Mouse (Mus musculus): ENCODE data around the gene Ttc30a2. TPM values are rescaled to one million over a fixed set of nuclear protein-coding genes. Genes with fewer than 3 reads are reported as not detected.

Ttc30a2 gene
- total and polyA plus RNA-seq, 2 experiments from 2014 or later: 0.21 to 0.81 TPM

DNA sequence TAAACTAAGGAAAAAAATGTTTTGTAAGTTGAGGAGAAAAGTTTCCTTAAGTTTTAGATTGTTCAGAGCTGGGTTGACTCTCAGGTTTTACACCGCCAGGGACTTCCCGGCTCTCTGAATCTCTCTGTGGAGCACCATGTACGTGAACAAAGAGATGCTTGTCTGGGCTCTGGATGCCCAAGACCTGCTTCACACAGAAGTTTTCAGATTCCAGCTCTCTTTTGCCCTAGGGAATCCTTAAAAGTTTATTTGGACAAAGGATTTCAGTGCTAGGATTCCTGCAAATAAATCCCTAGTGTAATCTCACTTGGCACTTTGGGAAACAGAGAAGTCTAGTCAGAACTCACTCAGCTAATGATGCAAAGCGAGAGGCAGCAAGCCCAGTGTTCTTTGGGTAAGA, 11.7 kb upstream of the Ttc30a2 start:
- 46% methylated on average over 4 of the region's 4 CpGs for WGBS
- Histone ChIP-seq H3K27ac (ENCODE audit: low read depth, low read length) (peak overlapping the region; percentile 72), H3K27me3 (ENCODE audit: insufficient read depth, low read length) (no peaks in the 10 kb centered on the region), H3K36me3 (ENCODE audit: insufficient read depth) (no peaks in the 10 kb centered on the region), H3K9me3 (ENCODE audit: low read length) (no peaks in the 10 kb centered on the region), H3K4me1 (ENCODE audit: insufficient read depth) (peaks cover 14% of the 10 kb centered on the region; the same call in 1 of the 2 replicates), H3K4me3 (ENCODE audit: low read depth, low read length) (no peak overlapping the region), H3K4me2 (ENCODE audit: low read depth) (peak overlapping the region; percentile 11; the same call in 1 of the 2 replicates), H3K9ac (no peak overlapping the region)
- no peak for TF ChIP-seq CTCF (IDR thresholded peaks at IDR 0.05; ENCODE audit: low read depth)
- ATAC-seq (no peak), DNase-seq (no peak)

DNA sequence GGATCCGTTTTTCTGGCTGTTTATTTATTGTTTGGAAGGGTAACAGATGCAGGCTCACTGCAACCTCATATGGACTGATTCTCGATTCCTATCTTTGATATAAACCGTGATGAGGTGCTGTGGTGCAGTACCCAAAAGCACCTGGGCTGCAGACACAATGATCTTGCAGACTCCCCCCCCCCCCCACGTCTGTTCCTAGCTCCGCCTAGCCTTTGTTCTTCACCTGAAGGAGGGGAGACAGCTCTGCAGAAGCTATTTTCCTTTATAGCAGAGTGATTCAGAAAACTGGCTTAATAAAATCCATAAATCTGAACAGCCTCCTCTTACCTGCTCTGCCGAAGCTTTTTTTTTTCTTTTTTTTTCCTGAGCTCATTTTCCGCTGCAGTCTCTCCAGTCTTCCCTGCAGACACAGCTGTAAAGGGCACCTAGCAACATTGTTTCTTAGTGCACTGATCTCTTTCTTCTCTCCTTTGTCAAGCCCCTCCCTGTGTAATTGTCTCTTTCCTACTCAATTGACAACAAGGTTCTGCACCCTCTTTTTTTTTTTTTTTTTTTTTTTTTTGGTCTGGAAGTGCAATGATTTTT, 10.9 kb upstream of the Ttc30a2 start:
- peaks cover 14% of the 10 kb centered on the region; the same call in 1 of the 2 replicates for H3K4me1 ChIP-seq (ENCODE audit: insufficient read depth)
- WGBS: 28% methylated on average over 7 of the region's 7 CpGs
- no peaks in the 10 kb centered on the region for H3K36me3 ChIP-seq (ENCODE audit: insufficient read depth)
- peak overlapping the region; percentile 41; the same call in 1 of the 2 replicates for H3K9ac ChIP-seq
- TF ChIP-seq CTCF (IDR thresholded peaks at IDR 0.05; ENCODE audit: low read depth): no peak
- H3K4me2 ChIP-seq (ENCODE audit: low read depth): peak overlapping the region; percentile 11; the same call in 1 of the 2 replicates
- DNase-seq: peak; percentile 64
- H3K9me3 ChIP-seq (ENCODE audit: low read length): no peaks in the 10 kb centered on the region
- no peaks in the 10 kb centered on the region for H3K27me3 ChIP-seq (ENCODE audit: insufficient read depth, low read length)
- H3K27ac ChIP-seq (ENCODE audit: low read depth, low read length): peak overlapping the region; percentile 72
- ATAC-seq: peak; percentile 91
- H3K4me3 ChIP-seq (ENCODE audit: low read depth, low read length): no peak overlapping the region

DNA sequence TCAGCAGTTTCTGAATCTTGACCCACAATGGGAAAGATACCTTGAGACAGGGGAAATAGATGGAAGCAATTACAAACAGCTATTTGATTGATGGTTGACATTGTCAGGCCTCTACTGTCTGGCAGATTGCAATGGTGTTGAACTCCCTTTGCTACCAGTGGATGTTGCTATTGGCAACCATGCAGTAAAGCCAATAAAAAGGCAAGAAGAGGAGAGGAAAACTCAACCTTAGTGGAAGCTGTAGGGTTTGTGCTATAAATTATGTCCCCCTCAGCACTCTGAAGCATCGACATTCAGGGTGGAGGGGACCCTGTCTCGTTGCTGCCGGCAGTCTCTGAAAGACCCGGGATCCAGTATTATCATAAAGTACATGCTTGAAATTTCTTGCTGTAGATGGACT, 10.4 kb upstream of the Ttc30a2 start:
- no peak for TF ChIP-seq CTCF (IDR thresholded peaks at IDR 0.05; ENCODE audit: low read depth)
- peak overlapping the region; percentile 11; the same call in 1 of the 2 replicates for H3K4me2 ChIP-seq (ENCODE audit: low read depth)
- H3K36me3 ChIP-seq (ENCODE audit: insufficient read depth): no peaks in the 10 kb centered on the region
- peaks cover 14% of the 10 kb centered on the region; the same call in 1 of the 2 replicates for H3K4me1 ChIP-seq (ENCODE audit: insufficient read depth)
- H3K27ac ChIP-seq (ENCODE audit: low read depth, low read length): peak overlapping the region; percentile 72
- H3K9ac ChIP-seq: 0 out of 2 replicates have a peak overlapping the region, but pooled peaks have one; percentile 41
- no peaks in the 10 kb centered on the region for H3K27me3 ChIP-seq (ENCODE audit: insufficient read depth, low read length)
- H3K4me3 ChIP-seq (ENCODE audit: low read depth, low read length): no peak overlapping the region
- DNase-seq (peak; percentile 57), ATAC-seq (peak; percentile 72)
- H3K9me3 ChIP-seq (ENCODE audit: low read length): no peaks in the 10 kb centered on the region
- 46% methylated on average over 4 of the region's 4 CpGs for WGBS

DNA sequence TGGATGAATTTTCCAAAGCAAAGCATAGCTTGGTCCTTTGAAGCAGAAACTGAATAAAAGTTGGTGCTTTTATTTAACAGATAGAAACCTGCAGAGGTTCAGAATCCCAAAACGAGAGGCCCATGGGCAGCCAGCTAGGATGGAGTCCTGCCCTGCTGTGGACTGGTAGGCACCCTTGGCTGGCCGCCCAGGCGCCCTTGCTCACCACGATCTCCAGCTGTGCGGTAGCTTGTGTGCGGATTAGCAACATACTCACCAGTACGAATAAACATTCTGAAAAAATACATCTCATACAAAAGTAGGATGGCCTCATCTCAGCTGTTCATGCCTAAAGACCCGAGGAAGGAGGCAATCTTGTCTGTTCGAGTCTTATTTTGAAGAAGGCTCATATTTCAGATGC, 9.8 kb upstream of the Ttc30a2 start:
- Histone ChIP-seq H3K4me3 (ENCODE audit: low read depth, low read length) (no peak overlapping the region), H3K27me3 (ENCODE audit: insufficient read depth, low read length) (no peaks in the 10 kb centered on the region), H3K4me2 (ENCODE audit: low read depth) (no peak overlapping the region), H3K9ac (no peak overlapping the region), H3K36me3 (ENCODE audit: insufficient read depth) (no peaks in the 10 kb centered on the region), H3K9me3 (ENCODE audit: low read length) (no peaks in the 10 kb centered on the region), H3K27ac (ENCODE audit: low read depth, low read length) (peak overlapping the region; percentile 72), H3K4me1 (ENCODE audit: insufficient read depth) (peaks cover 14% of the 10 kb centered on the region; the same call in 1 of the 2 replicates)
- DNase-seq: no peak
- 63% methylated on average over 9 of the region's 9 CpGs for WGBS
- TF ChIP-seq CTCF (IDR thresholded peaks at IDR 0.05; ENCODE audit: low read depth): no peak
- no peak for ATAC-seq

DNA sequence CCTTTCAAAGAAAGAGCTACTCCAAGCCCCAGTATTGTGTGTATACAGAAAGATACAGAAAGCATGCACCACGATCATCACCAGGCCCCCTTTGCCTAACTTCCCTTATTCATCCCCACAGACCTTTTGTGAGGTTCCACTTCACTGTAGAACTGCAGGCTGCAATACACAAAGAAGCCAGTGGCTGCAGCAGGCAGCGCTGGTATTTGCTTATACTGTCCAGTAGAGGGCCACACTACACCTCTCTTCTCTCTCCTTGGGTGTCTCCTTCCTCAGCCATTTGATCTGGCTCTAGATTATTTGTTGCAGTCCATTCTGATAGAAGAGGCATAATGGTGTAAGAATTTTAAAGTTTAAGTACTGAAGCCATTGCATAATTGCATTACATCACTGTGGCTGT, 7.2 kb upstream of the Ttc30a2 start:
- Histone ChIP-seq H3K9me3 (ENCODE audit: low read length) (no peaks in the 10 kb centered on the region), H3K36me3 (ENCODE audit: insufficient read depth) (no peaks in the 10 kb centered on the region), H3K4me2 (ENCODE audit: low read depth) (0 out of 2 replicates have a peak overlapping the region, but pooled peaks have one; percentile 4), H3K27me3 (ENCODE audit: insufficient read depth, low read length) (no peaks in the 10 kb centered on the region), H3K4me3 (ENCODE audit: low read depth, low read length) (no peak overlapping the region), H3K27ac (ENCODE audit: low read depth, low read length) (no peak overlapping the region), H3K4me1 (ENCODE audit: insufficient read depth) (peaks cover 17% of the 10 kb centered on the region; the same call in 1 of the 2 replicates), H3K9ac (no peak overlapping the region)
- TF ChIP-seq CTCF (IDR thresholded peaks at IDR 0.05; ENCODE audit: low read depth): peak; percentile 100
- DNase-seq (peak; percentile 88), ATAC-seq (peak; percentile 65)
- WGBS: 2% methylated on average over 2 of the region's 2 CpGs

DNA sequence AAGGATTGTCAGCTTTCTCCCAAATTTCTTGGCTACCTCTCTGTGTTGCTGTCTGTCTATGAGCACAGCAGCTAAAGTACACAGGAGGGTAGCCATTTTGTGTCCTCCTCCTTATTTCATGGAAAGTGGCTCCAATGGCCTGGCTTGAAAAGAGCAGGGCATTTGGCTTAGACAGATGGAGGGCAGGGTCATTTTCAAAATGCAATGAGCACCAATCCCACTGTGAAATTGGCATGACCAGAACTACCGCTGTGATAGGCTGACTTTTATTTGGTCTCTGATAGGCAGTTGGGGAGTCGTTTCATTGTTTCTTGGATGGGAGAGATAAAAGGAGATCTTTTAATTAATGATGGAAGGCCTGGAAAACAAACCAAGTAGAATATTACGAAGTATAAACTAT, 5.9 kb upstream of the Ttc30a2 start:
- H3K4me2 ChIP-seq (ENCODE audit: low read depth): no peak overlapping the region
- WGBS: 89% methylated on average over 3 of the region's 3 CpGs
- ATAC-seq: no peak
- no peaks in the 10 kb centered on the region for H3K27me3 ChIP-seq (ENCODE audit: insufficient read depth, low read length)
- H3K9me3 ChIP-seq (ENCODE audit: low read length): no peaks in the 10 kb centered on the region
- no peak overlapping the region for H3K27ac ChIP-seq (ENCODE audit: low read depth, low read length)
- H3K36me3 ChIP-seq (ENCODE audit: insufficient read depth): no peaks in the 10 kb centered on the region
- no peak overlapping the region for H3K9ac ChIP-seq
- DNase-seq: no peak
- H3K4me1 ChIP-seq (ENCODE audit: insufficient read depth): peaks cover 15% of the 10 kb centered on the region; the same call in 1 of the 2 replicates
- TF ChIP-seq CTCF (IDR thresholded peaks at IDR 0.05; ENCODE audit: low read depth): no peak
- H3K4me3 ChIP-seq (ENCODE audit: low read depth, low read length): no peak overlapping the region

DNA sequence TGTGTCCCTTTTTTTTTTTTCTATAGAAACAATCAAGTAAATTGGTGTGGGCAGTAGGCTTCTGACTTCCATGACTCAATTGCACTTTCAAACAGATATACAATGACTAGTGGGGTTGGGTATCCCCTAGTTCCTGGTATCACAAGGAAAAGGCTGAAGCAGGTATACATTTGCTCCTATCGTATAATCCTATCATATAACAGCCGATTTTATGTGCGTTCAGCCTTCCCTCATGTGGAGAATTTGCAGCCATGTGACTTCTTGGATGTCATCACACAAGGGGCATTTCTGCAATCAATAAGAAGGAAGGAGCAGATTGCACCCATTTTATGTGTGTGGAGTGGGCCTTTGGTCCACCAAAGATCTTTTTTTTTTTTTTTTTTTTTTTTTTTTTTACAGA, 5.1 kb upstream of the Ttc30a2 start:
- Histone ChIP-seq H3K27ac (ENCODE audit: low read depth, low read length) (no peak overlapping the region), H3K4me1 (ENCODE audit: insufficient read depth) (peaks cover 8% of the 10 kb centered on the region; the same call in 1 of the 2 replicates), H3K36me3 (ENCODE audit: insufficient read depth) (no peaks in the 10 kb centered on the region), H3K9ac (no peak overlapping the region), H3K9me3 (ENCODE audit: low read length) (no peaks in the 10 kb centered on the region), H3K27me3 (ENCODE audit: insufficient read depth, low read length) (no peaks in the 10 kb centered on the region), H3K4me2 (ENCODE audit: low read depth) (no peak overlapping the region), H3K4me3 (ENCODE audit: low read depth, low read length) (no peak overlapping the region)
- DNase-seq (no peak), ATAC-seq (no peak)
- no peak for TF ChIP-seq CTCF (IDR thresholded peaks at IDR 0.05; ENCODE audit: low read depth)
- 93% methylated on average over 3 of the region's 3 CpGs for WGBS

All from forebrain, postnatal 0 days (tissue).